Mouse (Mus musculus) heart, postnatal 0 days (tissue): ENCODE results near the gene Rd3. TPM values are rescaled to one million over a fixed set of nuclear protein-coding genes. Genes with fewer than 3 reads are reported as not detected.

Experiments used
- ATAC-seq: fragments of 200-750 bp; cut with Nextera tagmentation; 2 replicates; pipeline ENCODE4 v1.8.0; 2017; ENCODE audit warnings: low read depth, moderate number of reproducible peaks, moderate library complexity; ENCODE audit not compliant: insufficient read depth
- DNase-seq: peaks from one replicate; pipeline ENCODE4 v3.0.0-alpha.2; 2016; ENCODE audit warnings: low spot score
- H3K27ac ChIP-seq: fragments of 300-500 bp; sonication (generic); 2 replicates; pipeline ENCODE4 v1.5.1; 2014; ENCODE audit warnings: low read depth, mild to moderate bottlenecking
- H3K27me3 ChIP-seq: fragments of 300-500 bp; sonication (generic); 2 replicates; pipeline ENCODE4 v1.6.1; 2014; ENCODE audit warnings: low read length, mixed read lengths; ENCODE audit not compliant: control insufficient read depth, insufficient read depth
- H3K36me3 ChIP-seq: fragments of 300-500 bp; sonication (generic); replicated peaks from 2 replicates; pipeline ENCODE4 v1.6.1; 2014; ENCODE audit warnings: low read length, mixed read lengths; ENCODE audit not compliant: control insufficient read depth, insufficient read depth
- H3K4me1 ChIP-seq: fragments of 300-500 bp; sonication (generic); 2 replicates; pipeline ENCODE4 v1.6.1; 2014; ENCODE audit warnings: antibody characterized with exemption; ENCODE audit not compliant: control insufficient read depth, insufficient read depth
- H3K4me2 ChIP-seq: fragments of 300-500 bp; sonication (generic); 2 replicates; pipeline ENCODE4 v1.6.1; 2014; ENCODE audit warnings: low read depth, mild to moderate bottlenecking, low read length, moderate library complexity
- H3K4me3 ChIP-seq: fragments of 300-500 bp; sonication (generic); 2 replicates; pipeline ENCODE4 v1.5.1; 2014; ENCODE audit warnings: low read depth, low read length
- H3K9ac ChIP-seq: fragments of 300-500 bp; sonication (generic); replicated peaks from 2 replicates; pipeline ENCODE4 v1.6.1; 2014; ENCODE audit warnings: low read depth, low read length, mixed read lengths
- H3K9me3 ChIP-seq: fragments of 300-500 bp; sonication (generic); replicated peaks from 2 replicates; pipeline ENCODE4 v1.6.1; 2016; ENCODE audit warnings: low read length; ENCODE audit not compliant: control insufficient read depth
- CTCF ChIP-seq: IDR thresholded peaks from 2 replicates; pipeline ENCODE4 v1.5.1; 2016; ENCODE audit warnings: antibody characterized with exemption, control low read depth, low read depth
- EP300 ChIP-seq: IDR thresholded peaks from 2 replicates; pipeline ENCODE4 v1.6.1; 2016; ENCODE audit warnings: antibody characterized with exemption, low read depth
- WGBS: fragments of 180-500 bp; shearing (Covaris S2); extraction: QIAGEN DNeasy Blood & Tissue Kit; methylation state at CpG from one replicate; pipeline ENCODE4 v1.1.7; 2014; 5-methylcytosine and 5-hydroxymethylcytosine counted together
- polyA plus RNA-seq: library from polyadenylated mRNA; unstranded; fragments of >200 nt; fragmentation: Nextera tagmentation; extraction: Ambion mirVana; gene quantifications from 2 replicates; pipeline ENCODE4 v1.2.1, GENCODE M21; 2015
- total RNA-seq: library from RNA; depleted of rRNA; stranded (reverse); fragments of >200 nt; gene quantifications from 2 replicates; pipeline ENCODE4 v1.2.3, GENCODE M21; 2014; ENCODE audit warnings: low replicate concordance

Rd3 gene
- total and polyA plus RNA-seq, 2 experiments from 2014 or later = 0.34 to 5.9 TPM

DNA sequence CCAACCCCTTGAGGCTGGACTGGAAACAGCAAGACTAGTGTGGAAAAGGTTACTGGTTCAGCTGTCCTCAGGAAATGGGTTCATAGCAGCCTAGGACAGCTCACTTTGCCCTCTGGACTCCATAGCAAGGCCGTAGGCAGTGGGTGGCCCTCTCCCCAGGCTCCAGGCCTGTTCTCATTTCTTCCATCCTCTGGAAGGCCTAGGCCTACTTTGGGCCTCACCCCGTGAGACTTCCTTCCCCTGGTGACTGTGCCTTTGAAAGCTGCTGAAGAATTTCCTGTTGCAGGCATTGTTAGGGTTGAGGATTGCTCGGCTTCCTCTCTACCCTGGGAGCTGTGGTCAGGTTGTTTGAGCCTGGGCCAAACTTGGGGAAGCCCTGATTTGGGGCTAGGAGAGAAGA is 22.1 kb upstream of the Rd3 start:
- TF ChIP-seq CTCF = no peak
- TF ChIP-seq EP300 = 0 out of 2 replicates have a peak, but pooled peaks have one; percentile 42
- H3K4me1 ChIP-seq = no peaks in the 10 kb centered on the region
- H3K9me3 ChIP-seq = no peaks in the 10 kb centered on the region
- DNase-seq = peak; percentile 37
- peak overlapping the region; percentile 89 for H3K27ac ChIP-seq
- no peak overlapping the region for H3K4me3 ChIP-seq
- H3K4me2 ChIP-seq = no peak overlapping the region
- H3K27me3 ChIP-seq = no peaks in the 10 kb centered on the region
- WGBS = 51% methylated on average over 3 of the region's 3 CpGs
- no peak overlapping the region for H3K9ac ChIP-seq
- peak; percentile 67 for ATAC-seq
- H3K36me3 ChIP-seq = no peaks in the 10 kb centered on the region

DNA sequence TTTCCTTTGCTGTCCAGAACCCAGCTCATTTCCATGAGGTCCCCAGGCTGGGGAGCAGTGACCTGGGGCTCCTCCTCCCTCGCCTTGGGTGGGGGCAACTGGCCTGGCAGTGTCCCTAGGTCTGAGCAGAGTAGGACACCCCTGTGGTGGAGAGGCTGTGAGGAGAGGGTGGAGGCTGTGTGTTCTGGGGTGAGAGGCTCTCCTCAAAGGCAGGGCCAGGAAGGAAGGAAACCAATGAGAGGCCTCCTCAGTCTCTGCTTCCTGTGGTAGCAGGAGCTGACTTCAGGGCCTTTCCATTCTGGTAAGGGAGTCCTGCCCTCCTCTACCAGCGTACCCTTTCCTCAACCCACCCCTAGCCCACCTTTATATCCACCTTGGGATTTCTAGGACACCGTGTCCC is 20.9 kb upstream of the Rd3 start:
- H3K27me3 ChIP-seq = no peaks in the 10 kb centered on the region
- H3K9me3 ChIP-seq = no peaks in the 10 kb centered on the region
- peak overlapping the region; percentile 89 for H3K27ac ChIP-seq
- peak; percentile 71 for ATAC-seq
- no peaks in the 10 kb centered on the region for H3K36me3 ChIP-seq
- 77% methylated on average over 3 of the region's 3 CpGs for WGBS
- DNase-seq = no peak
- no peak for TF ChIP-seq CTCF
- no peak for TF ChIP-seq EP300
- H3K4me2 ChIP-seq = peak overlapping the region; percentile 19; the same call in 1 of the 2 replicates
- H3K9ac ChIP-seq = no peak overlapping the region
- H3K4me1 ChIP-seq = no peaks in the 10 kb centered on the region
- H3K4me3 ChIP-seq = no peak overlapping the region

DNA sequence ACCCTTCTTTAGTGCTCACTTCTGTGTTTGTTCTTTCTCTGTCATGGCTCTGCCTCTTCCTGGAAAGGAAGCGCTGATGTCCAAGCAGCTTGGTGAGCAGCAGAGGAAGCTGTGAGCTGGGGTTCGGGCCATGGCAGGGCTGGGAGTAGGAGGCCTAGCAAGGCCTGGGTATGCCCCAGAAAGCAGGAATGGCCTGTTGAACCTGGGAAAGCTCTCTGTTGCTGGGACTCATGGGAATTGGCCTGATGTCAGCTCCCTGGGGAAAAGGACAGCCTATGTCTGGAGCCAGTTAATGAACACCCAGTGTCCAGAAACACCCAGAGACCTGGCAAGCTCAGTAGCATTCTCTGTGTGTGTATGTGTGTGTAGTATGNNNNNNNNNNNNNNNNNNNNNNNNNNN is 20.3 kb upstream of the Rd3 start:
- Histone ChIP-seq H3K27me3 (no peaks in the 10 kb centered on the region), H3K9me3 (no peaks in the 10 kb centered on the region), H3K4me3 (no peak overlapping the region), H3K9ac (no peak overlapping the region), H3K4me2 (peak overlapping the region; percentile 19; the same call in 1 of the 2 replicates), H3K36me3 (no peaks in the 10 kb centered on the region), H3K4me1 (no peaks in the 10 kb centered on the region), H3K27ac (peak overlapping the region; percentile 89)
- WGBS = 73% methylated on average over 2 of the region's 2 CpGs
- ATAC-seq (peak; percentile 21; the same call in 1 of the 2 replicates), DNase-seq (no peak)
- TF ChIP-seq EP300 (no peak), CTCF (no peak)

DNA sequence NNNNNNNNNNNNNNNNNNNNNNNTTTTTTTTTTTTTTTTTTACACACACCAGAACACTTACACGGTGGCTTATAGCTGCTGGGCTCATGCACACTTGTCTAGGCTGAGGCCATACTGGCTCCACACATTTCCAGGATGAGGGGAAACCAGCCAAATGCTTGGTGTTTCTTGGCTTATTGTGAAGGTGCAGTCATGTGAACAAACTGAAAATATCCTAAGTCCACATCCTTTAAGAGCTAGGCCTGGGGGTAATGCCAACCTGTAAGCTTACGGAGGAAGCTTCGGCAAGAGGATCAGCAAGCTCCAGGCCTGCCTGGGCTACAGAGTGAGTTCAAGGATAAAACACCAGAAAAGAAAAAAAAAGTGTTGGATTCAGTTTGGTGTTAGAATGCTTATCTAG is 19.8 kb upstream of the Rd3 start:
- no peaks in the 10 kb centered on the region for H3K9me3 ChIP-seq
- H3K27me3 ChIP-seq = no peaks in the 10 kb centered on the region
- no peak overlapping the region for H3K9ac ChIP-seq
- H3K27ac ChIP-seq = peak overlapping the region; percentile 89
- no peak overlapping the region for H3K4me3 ChIP-seq
- DNase-seq = no peak
- H3K4me2 ChIP-seq = no peak overlapping the region
- H3K36me3 ChIP-seq = no peaks in the 10 kb centered on the region
- H3K4me1 ChIP-seq = no peaks in the 10 kb centered on the region
- ATAC-seq = no peak
- WGBS = 70% methylated on average over 3 of the region's 3 CpGs
- no peak for TF ChIP-seq CTCF
- no peak for TF ChIP-seq EP300

DNA sequence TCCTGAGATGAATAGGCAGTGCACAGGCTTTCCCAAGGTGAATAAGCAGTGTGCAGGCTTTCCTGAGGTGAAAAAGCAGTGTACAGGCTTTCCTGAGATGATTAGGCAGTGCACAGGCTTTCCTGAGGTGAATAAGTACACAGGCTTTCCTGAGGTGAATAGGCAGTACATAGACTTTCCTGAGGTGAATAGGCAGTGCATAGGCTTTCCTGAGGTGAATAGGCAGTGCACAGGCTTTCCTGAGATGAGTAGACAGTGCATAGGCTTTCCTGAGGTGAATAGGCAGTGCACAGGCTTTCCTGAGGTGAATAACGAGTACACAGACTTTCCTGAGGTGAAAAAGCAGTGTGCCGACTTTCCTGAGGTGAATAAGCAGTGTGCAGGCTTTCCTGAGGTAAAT is 16.2 kb upstream of the Rd3 start:
- Histone ChIP-seq H3K36me3 (no peaks in the 10 kb centered on the region), H3K4me2 (no peak overlapping the region), H3K4me3 (no peak overlapping the region), H3K9me3 (no peaks in the 10 kb centered on the region), H3K27ac (no peak overlapping the region), H3K4me1 (no peaks in the 10 kb centered on the region), H3K27me3 (no peaks in the 10 kb centered on the region), H3K9ac (no peak overlapping the region)
- ATAC-seq = no peak
- no peak for DNase-seq
- TF ChIP-seq EP300 (no peak), CTCF (no peak)
- WGBS = 47% methylated on average over 2 of the region's 2 CpGs

DNA sequence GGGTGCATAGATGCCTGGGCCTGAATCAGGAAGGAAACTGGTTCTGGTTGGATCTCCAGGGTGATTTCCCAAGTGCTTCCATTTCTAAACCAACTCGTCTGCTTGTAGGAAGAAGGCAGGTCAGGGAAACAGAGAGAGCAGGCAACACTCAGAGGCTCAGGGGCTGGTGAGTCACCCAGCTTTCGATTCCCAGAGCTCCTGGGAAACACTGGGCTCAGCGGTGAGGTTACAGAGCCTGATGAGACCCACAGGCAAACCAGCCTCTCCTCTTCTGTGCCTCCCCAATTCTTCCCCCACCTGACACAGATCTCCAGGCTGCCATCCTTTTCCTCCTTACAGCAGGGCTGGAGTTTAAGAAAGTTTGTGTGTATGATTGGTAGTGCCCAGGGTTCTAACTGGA is 13.8 kb upstream of the Rd3 start:
- DNase-seq = no peak
- H3K4me1 ChIP-seq = no peaks in the 10 kb centered on the region
- no peaks in the 10 kb centered on the region for H3K36me3 ChIP-seq
- no peak overlapping the region for H3K9ac ChIP-seq
- no peak for ATAC-seq
- H3K27ac ChIP-seq = no peak overlapping the region
- no peaks in the 10 kb centered on the region for H3K9me3 ChIP-seq
- TF ChIP-seq CTCF (no peak), EP300 (no peak)
- H3K4me3 ChIP-seq = no peak overlapping the region
- H3K27me3 ChIP-seq = no peaks in the 10 kb centered on the region
- 78% methylated on average over 3 of the region's 3 CpGs for WGBS
- no peak overlapping the region for H3K4me2 ChIP-seq
